Mouse (Mus musculus) spleen, postnatal 36 days (tissue): Measurements from ENCODE around the gene Srebf2.
"Not testable (repeated sequence)": the region's sequence is repeated elsewhere in the genome, so short reads cannot be mapped to it uniquely, and the experiment has no call there.

Experiments used
- DNase-seq, 2 experiments: peaks; one replicate each; pipeline ENCODE4 v3.0.0; 2022; ENCODE audit warnings: low spot score in 2 of 2, mixed read lengths in 1 of 2

Srebf2 gene

DNA sequence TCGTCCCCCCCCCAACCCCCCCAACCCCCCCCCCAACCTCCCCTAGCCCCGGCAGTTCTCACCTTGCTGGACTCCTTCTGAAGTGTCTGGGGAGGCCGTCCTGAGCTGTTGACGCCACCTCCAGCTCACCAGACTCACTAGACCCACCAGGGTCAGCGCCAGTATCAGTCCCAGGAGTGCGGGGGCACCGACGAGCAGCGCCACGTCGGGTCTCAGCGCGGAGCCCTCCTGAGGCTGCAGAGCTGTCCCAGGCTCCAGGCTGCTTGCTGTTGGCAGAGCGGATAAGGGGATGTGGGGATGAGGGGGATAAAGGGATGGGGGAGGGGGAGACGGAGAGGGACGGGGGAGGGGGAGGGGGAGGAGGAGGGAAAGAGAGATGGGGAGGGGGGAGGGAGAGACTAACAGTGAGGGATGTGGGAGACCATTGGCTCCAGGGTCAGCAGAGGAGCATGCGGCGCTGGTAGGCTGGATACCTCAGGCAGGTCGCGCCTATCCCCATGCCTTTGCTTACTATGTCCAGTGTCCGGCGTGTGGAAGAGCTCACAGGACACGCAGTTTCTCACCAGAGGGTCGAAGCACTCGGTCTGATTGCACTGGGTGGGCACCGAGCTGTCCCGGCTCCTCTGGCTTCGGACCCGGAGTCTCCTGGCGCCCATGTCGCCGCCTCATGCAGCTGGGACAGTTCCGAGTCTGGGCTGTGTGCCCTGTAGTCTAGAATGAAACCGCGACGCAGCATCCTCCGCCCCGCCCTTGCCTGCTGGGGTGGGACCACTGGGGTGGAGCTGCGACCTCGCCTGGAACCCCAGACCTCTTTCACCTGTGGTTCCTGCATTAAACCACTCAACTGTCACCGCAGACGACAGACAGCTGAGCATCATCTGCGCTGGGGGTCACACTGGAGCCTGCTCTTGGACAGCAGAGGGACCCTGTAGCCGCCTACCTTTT is 76.9 kb downstream of the Srebf2 start, which contains the start of gene Tnfrsf13c:
TSS of gene Tnfrsf13c (minus strand) at position 713 of the 945 bp plus-strand sequence.
- DNase-seq, result peak; percentile 94 to 95

DNA sequence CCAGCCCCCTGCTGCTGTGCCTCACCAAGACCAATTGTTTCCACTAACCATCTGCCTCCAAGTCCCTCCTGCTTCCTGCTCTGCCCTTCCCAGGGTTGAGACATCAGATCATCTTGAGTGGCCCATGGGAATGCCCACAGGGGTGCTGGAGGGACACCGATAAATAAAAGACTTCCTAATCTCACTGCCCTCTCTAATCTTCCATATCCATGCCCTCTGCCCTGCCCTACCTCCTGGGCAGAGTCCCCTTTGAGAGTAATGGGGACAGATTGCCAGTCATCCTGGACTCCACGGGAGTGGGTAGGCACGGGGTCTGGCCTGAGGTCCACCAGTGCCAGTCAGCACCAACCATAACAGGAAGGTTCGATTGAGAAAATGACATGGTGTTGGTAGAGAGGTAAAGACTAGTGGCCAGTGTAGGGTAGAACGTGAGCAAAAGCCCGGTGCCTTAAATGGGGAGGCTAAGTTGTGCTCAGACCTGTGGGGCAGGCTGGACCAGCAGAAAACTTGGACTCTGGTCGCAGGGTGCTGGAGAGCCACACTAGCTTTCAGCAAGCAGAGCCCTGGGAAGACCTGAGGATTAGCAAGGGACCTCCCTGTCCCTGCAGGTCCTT is 77.7 kb downstream of the Srebf2 start:
- DNase-seq, result no peak

DNA sequence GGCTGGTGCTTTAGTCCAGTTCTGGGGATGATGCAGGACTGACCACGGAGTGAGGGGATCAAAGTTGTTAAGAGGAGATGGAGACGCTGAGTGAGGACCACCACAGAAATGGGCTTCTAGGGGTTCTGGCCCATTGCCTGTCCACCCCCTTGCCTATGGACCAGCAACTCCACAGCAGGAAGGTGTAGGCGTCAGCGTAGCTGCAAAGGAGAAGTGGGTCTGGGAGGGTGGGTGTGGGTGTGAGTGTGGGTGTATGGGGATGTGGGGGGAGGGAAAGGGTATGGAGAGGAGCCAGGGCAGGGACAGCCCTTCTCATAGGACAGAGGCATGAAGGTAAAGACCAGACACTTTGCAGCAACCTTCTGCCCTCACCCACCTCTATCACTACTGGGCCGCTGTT is 78.8 kb downstream of the Srebf2 start:
- peak; percentile 55 to 62 for DNase-seq

DNA sequence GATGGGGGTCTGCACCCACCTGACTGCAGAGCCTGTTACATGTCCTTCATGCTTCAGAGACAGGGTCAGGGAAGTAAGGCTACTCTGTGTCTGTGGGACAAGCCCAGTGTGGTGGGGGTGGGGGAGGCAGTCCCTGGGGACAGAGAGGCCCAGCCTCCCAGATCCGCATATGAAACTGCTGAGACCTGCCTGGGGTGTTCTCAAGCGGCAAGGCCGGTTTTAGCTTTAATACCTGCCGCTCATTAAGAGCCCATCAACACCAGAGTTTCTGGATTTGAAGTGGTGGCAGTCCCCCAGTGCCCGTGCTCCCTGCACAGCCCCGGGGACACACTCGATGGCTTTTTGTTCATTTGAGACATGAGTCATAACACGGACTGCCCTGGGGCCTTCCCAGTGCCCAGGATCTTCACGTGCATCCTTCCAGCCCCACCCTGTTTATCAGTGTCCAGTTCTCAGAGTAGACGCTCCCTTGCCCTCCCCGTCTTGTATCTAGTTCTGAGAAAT is 82.6 kb downstream of the Srebf2 start:
- peak; percentile 86 to 87 for DNase-seq

DNA sequence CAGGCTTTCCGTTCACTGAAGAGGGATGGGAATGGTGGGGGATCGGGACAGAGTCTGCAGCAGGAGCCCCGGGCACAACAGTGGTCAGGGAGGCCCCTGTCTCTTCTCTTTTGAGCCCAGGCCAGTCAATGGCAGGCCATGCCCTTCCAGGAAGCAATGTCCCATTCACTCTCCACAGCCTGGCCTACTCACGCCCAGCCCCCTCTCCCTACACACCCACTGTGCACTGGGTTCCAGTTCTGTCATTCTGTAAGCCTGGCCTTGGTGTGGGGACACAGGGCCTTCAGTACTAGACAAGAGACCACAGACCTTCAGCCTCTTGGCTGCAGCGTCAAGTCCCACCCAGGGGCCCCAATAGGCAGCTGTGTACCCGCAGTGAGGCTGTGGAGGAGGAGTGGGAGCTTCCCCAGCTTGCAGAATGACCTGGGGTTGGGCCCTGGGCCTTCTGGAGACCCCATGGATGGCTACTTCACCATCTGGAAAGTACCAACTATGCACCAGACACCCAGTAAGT is 83.2 kb downstream of the Srebf2 start:
- DNase-seq, result no peak

DNA sequence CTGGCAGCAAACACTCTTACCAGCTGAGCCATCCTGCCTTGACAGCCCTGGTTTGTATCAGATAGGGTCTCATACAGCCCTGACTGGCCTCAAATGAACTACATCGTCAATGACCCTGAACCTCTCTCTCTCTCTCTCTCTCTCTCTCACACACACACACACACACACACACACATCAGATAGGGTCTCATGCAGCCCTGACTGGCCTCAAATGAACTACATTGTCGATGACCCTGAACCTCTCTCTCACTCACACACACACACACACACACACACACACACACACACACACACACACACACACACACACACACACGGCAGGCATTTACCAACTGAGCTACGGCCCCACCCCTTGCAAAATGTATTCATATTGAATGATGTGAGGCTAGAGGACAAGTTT is 84.1 kb downstream of the Srebf2 start:
- DNase-seq, result no peak

DNA sequence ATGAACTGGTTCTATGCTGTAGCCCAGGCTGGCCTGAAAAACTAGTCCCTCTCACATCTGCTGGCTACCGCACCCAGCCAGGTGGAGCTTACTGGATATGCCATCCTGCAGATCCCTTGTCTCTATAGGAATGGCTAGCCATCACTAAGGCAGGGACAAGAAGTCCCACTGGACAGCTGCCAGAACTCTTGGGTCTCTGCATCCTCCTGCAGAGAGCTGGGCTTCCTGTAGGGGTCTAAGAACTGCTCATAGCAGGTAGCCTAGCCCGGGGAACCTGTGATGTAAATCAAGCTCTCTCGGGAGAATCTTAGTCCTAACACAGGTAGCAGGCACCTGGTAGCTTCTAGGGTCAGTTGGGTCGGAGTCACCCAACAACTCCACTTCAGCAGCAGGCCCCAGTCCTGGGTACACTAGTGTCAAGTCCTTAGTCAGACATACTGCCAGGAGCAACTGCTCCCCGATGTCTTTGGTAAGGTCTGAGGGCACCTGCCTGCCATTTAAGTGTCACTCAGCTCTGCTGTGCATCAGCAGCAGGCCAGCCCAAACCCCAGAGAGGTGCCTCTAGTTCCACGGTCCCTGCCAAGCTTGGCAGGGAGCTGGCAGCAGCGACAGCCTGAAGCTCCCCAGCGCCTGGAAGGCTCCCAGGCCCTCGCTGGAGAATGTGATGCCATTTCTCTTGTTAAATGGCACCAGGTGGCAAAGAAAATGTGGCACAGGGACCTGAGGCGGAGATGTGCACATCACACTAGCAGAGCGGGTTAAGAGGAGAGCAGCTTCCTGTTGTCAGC is 84.8 kb downstream of the Srebf2 start:
- DNase-seq, result no peak

DNA sequence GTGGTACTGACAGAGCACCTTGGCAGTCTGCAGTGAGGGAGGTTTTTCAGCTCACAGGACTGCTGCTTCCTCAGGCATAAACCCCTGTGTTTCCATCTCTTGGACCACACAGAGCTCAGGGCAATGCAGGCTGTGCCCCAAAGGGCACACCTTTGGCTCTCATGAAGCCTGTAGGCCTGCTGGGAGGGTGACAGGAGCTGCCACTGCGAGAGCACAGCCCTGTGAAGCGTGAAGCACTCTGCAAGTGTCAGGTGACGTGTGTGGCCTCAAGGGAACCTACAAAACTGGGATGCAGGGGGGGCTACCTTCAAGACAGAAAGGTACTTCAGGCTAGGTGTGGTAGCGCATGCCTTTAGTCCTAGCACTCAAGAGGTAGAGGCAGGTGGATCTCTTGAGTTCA is 85.7 kb downstream of the Srebf2 start:
- peak; percentile 80 to 81 for DNase-seq

DNA sequence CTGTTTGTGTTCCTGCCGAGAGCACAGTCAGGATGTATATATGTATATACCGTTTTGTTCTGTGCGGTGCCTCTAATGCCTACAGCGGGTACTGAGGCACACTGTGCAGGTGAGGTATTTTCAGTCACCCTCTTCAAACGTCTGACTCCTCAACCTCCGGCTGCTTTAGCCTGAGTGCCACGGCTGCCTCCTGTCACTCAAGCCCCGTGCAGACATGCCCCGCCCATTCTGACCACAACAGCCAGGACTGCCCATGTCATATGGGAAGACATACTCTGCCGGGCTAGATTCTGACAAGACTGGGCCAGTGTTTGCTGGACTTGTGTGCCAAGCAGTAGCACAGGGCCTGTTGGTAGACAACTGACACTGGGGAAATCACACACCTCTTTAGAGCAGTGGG is 88.7 kb downstream of the Srebf2 start:
- DNase-seq, result peak in 1 of 2 experiments; percentile 58

DNA sequence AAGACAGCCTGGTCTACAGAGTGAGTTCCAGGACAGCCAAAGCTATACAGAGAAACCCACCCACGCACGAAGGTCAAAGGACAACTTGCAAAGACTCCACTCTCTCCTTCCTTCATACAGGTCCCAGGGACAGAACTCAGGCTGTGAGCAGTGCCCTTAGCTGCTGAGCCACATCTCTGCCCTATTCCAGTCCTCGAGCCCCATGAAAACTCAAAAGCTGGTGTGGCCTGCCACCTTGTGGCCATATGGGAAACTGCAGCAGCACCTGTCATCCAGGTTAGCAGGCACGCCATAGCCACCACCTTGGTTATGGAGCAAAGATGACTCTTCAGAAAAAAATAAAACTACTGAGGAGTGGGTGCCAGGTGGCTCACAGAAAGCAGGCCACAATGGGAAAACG is 89.6 kb downstream of the Srebf2 start:
- DNase-seq, result peak; percentile 80 to 86

DNA sequence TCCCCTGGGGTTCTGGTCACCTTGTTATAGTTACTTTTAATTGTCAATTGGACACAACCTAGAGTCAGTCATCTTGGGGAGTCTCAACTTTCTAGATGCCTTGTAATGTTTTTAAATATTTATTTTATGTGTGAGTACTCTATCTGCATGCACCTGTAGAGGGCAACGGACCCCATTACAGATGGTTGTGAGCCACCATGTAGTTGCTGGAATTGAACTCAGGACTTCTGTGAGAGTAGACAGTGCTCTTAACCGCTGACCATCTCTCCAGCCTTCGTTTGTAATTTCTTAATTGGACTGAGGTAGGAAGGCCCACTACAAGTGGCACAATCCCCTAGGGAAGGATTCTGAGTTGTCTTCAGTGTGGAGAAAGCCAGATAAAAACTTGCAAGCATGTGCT is 96.3 kb downstream of the Srebf2 start:
- DNase-seq, result no peak

DNA sequence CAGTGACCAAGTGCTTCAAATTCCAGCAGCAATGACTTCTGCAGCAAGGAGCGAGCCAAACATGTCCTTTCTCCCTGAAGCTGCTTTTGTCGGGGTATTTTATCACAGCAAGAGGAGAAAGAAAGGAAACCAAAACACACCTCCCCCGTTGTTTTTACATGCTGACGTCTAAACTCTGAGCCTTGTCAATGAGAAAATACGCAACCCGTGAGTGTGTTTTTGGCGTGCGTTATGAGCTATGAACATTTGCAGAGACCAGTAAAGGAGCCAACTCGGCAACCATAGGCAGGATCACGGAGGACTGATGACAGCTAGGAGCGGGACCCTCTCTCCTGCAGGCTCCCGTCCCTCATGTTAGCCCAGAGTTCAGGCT is 96.7 kb downstream of the Srebf2 start:
- DNase-seq, result no peak

DNA sequence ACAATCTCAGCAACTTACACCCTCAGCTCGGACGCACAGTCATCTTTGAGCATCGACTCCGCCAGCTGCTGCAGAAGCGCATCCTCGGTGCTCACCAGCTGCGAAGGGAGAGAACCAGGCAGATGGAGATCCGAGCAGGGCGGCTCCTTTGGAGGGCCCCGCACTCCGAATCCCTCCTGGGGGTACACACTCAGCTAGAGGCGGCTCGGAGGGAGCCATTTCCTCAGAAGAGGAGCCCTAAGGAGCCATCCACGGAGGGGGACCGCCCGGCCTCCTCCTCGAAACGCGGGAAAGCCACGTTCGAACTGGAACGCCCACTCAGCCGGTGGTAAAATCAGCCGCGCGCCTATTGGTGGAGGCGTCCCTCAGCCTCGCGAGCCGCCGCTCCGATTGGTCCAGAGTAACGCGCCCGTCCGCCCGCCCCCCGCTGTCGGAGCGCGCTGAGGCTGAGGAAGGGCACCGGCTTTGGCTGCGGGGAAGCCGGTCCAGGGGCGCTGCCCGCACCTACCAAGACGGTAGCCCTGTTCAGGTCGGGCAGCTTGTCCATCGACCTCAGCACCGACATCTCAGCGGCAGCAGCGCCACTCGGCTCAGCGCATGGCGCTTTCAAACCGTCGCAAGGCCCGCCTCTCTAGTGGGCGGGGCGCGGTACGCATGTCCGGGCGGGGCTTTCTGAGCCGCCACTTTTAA is 97.3 kb downstream of the Srebf2 start, which contains the start of gene Cenpm:
TSS of gene Cenpm (minus strand) at position 634 of the 690 bp plus-strand sequence.
- DNase-seq, result peak; percentile 88 to 90

DNA sequence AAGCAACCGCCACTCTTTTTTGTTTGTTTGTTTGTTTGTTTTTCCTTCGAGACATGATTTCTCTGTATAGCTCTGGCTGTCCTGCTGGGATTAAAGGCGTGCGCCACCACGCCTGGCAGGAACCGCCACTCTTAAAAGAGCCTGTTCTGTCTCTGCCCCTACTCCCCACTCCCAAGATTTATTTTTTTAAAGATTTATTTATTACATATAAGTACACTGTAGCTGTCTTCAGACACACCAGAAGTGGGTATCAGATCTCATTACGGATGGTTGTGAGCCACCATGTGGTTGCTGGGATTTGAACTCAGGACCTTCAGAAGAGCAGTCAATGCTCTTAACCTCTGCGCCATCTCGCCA is 97.8 kb downstream of the Srebf2 start:
- DNase-seq, result not testable (repeated sequence)

DNA sequence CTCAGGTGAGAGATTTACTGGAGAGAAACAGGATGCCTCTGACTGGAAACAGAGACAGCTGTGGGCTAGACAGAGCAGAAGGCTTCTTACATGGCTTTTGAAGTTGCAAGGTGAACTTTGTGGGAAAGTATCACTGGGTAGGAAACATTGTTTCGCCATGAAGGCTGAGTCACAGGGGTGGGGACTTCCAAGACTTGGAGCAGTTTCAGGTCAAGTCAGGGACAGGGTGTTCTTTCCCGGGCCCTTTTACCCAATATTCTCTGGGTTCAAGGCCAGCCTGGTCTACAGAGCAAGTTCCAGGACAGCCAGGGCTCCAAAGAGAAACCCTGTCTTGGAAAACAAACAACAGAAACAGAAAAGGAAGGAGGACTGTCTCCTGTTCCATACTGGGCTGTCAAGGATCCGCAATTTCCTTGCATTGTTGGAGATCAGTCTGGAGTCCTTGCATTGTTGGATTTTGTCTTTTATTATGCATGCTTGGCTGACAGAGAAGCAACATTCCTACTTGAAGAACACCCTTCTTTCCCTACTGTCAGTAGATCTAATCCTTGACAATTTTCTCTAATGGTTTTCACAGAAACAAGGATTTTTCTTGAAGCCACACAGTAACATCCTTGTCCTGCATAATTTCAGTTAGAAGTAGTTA is 100.3 kb downstream of the Srebf2 start:
- DNase-seq, result no peak

DNA sequence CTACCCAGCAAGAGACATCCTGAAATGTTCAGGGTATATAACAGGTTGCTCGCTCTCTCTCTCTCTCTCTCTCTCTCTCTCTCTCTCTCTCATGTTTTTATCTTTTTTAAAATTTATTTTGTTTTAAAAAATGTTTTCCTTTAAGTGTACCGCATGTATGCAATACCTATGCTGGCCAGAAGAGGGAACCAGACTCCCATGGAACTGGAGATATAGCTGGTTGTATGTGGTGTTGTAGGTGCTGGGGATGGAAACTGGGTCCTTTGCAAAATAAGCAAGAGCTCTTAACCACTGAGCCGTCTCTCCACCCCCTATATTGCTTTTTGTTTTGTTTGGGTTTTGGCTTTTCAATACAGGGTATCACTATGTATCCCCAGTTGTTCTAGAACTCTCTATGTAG is 104.6 kb downstream of the Srebf2 start:
- DNase-seq, result no peak

DNA sequence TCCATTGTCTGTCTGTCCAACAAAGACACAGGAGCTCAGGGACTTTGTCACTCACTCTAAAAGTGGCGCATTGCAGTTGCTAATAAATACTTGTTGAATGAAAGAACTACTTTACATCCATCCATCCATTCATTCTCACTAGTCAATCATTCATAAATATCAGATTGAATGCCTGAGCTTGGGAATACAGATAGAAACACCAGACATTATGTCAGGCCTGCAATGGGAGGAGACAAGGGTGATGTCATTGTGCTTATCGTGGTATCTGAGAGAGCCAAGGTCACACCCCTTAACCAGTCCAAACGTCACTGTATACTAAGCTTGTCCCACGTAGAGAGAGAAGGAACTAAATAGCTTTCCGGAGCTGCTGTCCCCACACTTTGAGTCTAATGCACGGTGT is 105.1 kb downstream of the Srebf2 start, which contains the start of gene 1500009C09Rik:
TSS of gene 1500009C09Rik (plus strand) at position 301 of the 400 bp plus-strand sequence.
- no peak for DNase-seq
